Mouse (Mus musculus) hindlimb bud, embryonic 11.5 days (tissue): ENCODE data around the gene Uggt2.
"Not testable (repeated sequence)": the region's sequence is repeated elsewhere in the genome, so short reads cannot be mapped to it uniquely, and the experiment has no call there.

ENCODE experiments used
- DNase-seq: peaks from one replicate; pipeline ENCODE4 v3.0.0-alpha.2; 2012; ENCODE audit warnings: low read depth, low spot score; ENCODE audit errors: extremely low spot score

Uggt2 gene

GRCm38 (mm10) chr14:118982429-118983045 lies 116.7 kb downstream of the Uggt2 start:
- DNase-seq: not testable (repeated sequence)

- not testable (repeated sequence) for DNase-seq
Observed at GRCm38 (mm10) chr14:118981711-118982428, 117.4 kb downstream of the Uggt2 start.

- DNase-seq: no peak
Observed at GRCm38 (mm10) chr14:118980890-118981289, 118.3 kb downstream of the Uggt2 start.

- no peak for DNase-seq
Observed at GRCm38 (mm10) chr14:118980358-118980757, 118.9 kb downstream of the Uggt2 start.

GRCm38 (mm10) chr14:118979571-118980325 lies 119.5 kb downstream of the Uggt2 start:
- no peak for DNase-seq

- DNase-seq: no peak
Observed at GRCm38 (mm10) chr14:118977136-118977816, 122.0 kb downstream of the Uggt2 start.

- no peak for DNase-seq
Observed at GRCm38 (mm10) chr14:118972268-118972667, 127.0 kb downstream of the Uggt2 start.

- no peak for DNase-seq
Observed at GRCm38 (mm10) chr14:118967646-118968045, 131.6 kb downstream of the Uggt2 start.

GRCm38 (mm10) chr14:118965356-118966000 lies 133.8 kb downstream of the Uggt2 start:
- DNase-seq: no peak

GRCm38 (mm10) chr14:118958010-118958409 lies 141.2 kb downstream of the Uggt2 start:
- no peak for DNase-seq

GRCm38 (mm10) chr14:118951912-118952583 lies 147.2 kb downstream of the Uggt2 start:
- no peak for DNase-seq

GRCm38 (mm10) chr14:118948841-118949240 lies 150.4 kb downstream of the Uggt2 start:
- no peak for DNase-seq

GRCm38 (mm10) chr14:118944702-118945101 lies 154.5 kb downstream of the Uggt2 start:
- no peak for DNase-seq

GRCm38 (mm10) chr14:118942076-118942475 lies 157.2 kb downstream of the Uggt2 start:
- DNase-seq: no peak

GRCm38 (mm10) chr14:118940796-118941495 lies 158.3 kb downstream of the Uggt2 start:
- no peak for DNase-seq

- no peak for DNase-seq
Observed at GRCm38 (mm10) chr14:118938551-118938950, 160.7 kb downstream of the Uggt2 start.

- peak; percentile 83 for DNase-seq
Observed at GRCm38 (mm10) chr14:118937533-118938492, 161.4 kb downstream of the Uggt2 start, which contains the start of gene Dnajc3. TSS of gene Dnajc3 (plus strand) at chr14:118937976.

GRCm38 (mm10) chr14:118936952-118937351 lies 162.3 kb downstream of the Uggt2 start:
- DNase-seq: no peak
